Mouse (Mus musculus) adrenal gland, adult 2 months (tissue): ENCODE measurements around the gene Ankrd45. TPM values are rescaled to one million over a fixed set of nuclear protein-coding genes. Genes with fewer than 3 reads are reported as not detected.
"Not testable (repeated sequence)": the region's sequence is repeated elsewhere in the genome, so short reads cannot be mapped to it uniquely, and the experiment has no call there.

Source experiments
- DNase-seq: peaks from one replicate; pipeline ENCODE4 v3.0.0; 2021
- polyA plus RNA-seq: library from polyadenylated mRNA; depleted of rRNA; stranded (reverse); fragments of >200 nt; gene quantifications from 2 replicates; pipeline ENCODE4 v1.2.3, GENCODE M21; 2012; rRNA removed
- total RNA-seq, 2 experiments: library from RNA; stranded (reverse); gene quantifications; 2 replicates each; pipeline ENCODE4 v1.2.3; 2021

Gene Ankrd45
- total and polyA plus RNA-seq, 3 experiments, result 0.37 to 8.3 (median 4.4) TPM

DNA sequence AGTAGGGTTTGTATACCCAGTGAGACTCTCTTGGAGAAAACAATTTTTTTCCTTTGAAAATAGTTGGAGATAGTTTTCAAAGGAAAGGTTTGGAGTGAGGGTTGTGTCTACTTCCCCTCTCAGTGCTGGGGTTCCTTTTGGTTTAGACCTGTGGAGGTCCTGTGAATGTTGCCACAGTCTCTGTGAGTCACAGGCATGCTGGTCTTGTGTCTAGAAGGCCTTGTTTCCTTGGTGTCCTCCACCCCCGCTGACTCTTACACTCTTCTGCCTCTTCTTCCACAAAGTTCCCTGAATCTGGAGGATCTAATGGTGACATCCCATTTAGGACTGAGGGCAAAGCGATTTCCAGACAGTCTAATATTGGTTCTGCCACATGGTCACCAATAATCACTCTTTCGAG lies 42.9 kb downstream of the Ankrd45 start:
- DNase-seq, result peak; percentile 68

DNA sequence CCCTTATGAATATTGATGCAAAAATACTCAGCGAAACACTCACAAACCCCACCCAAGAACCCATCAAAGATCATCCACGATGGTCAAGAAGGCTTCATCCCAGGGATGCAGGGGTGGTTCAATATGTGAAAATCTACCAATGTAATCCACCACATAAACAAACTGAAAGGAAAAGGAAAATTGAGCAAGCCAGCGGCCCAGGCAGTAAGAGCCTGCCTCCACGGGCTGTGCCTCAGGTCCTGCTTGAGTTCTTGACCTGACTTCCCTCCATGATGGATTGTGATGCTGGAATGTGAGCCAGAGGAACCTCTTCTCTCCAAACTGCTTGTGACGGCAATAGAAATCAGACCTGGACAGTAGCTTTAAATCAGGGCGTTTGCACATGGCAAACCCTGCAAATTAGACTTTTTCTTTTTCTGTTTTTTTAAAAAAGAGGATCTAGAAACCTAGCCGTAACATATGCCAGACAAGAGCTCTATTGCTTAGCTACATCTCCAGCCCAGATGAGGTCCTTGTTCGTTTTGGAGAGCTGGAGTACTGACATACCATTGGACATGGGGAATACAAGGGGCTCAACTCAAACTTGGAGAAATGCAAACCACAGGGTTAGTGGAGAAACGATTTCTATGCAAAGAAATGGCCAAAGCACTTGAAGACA lies 47.9 kb downstream of the Ankrd45 start:
- no peak for DNase-seq

DNA sequence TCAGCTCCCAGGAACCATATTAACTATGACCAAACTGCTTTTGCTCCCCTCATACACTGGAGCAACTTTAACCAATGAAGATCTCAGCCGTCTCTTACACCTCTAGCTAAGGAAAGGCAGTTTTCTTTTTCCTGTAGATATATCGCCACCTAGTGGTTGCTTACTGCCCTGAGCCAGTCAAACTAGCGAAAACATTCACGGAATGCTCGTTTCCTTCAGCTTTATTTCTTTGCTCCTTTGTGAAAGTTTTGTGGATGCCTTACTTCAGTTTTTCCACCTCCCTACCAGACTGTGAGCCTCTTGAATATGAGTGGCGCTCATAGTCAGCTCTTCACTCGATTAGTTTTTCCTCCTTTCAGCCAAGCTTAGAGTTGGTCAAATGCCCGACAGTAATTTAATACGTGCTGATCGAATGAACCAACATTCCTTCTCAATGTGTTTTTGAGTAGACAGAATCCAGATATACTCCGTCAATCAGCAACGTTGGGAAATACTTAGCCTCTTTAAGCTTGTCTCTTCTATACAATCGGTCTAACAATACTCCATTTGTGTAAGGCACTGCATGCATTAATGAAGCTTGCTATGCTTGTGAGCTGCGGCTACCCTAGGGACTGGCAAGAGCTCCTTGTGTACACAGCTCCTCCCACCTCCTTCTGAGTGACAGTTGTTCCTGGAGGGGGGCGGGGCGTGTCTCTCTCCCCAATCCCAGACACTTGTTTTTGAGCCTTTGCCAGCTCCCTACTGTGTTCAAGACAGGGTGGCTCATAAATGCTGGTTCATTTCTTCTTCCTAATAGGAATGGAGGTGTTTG lies 53.3 kb downstream of the Ankrd45 start:
- DNase-seq, result peak; percentile 89

DNA sequence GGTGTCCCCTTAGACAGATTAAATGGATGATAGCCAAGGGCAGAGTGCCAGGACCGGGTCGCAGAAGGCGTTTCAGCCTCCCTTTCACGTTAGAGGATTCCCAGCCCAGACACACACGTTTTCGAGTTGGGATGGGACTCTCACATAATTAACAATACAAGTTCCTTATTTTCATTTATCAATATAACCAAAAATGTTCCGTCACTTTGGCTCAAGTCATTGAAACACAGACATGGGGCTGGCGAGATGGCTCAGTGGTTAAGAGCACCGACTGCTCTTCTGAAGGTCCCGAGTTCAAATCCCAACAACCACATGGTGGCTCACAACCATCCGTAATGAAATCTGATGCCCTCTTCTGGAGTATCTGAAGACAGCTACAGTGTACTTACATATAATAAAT lies 53.9 kb downstream of the Ankrd45 start:
- DNase-seq, result not testable (repeated sequence)

GRCm38 (mm10) chr1:161199856-161200255 lies 57.4 kb downstream of the Ankrd45 start:
- no peak for DNase-seq

GRCm38 (mm10) chr1:161214465-161214864 lies 72.0 kb downstream of the Ankrd45 start:
- DNase-seq, result peak; percentile 25

- DNase-seq, result no peak
These were observed 77.3 kb downstream of the Ankrd45 start for GRCm38 (mm10) chr1:161219816-161220215.

Other genes starting within 250 kb of the Ankrd45 start
- gene Rc3h1, start 236.3 kb upstream of the Ankrd45 start, total RNA-seq, result 10 to 100 TPM; 32.7 to 54.3 TPM
- gene Rc3h1, start 236.3 kb upstream of the Ankrd45 start, polyA plus RNA-seq, result 9.6 and 12.6 TPM in 2 replicates
- gene Serpinc1, start 164.1 kb upstream of the Ankrd45 start, total RNA-seq, result 1 to 10 TPM in 1 of 2 experiments, under 1 TPM in 1; 0.62 to 9.3 TPM
- gene Serpinc1, start 164.1 kb upstream of the Ankrd45 start, polyA plus RNA-seq, result 0.42 and 5.0 TPM in 2 replicates
- gene Zbtb37, start 107.8 kb upstream of the Ankrd45 start, total RNA-seq, result 10 to 100 TPM; 13.1 to 16.0 TPM
- 0.45 and 0.57 TPM in 2 replicates for gene Zbtb37, start 107.8 kb upstream of the Ankrd45 start, polyA plus RNA-seq
- gene Dars2, start 72.0 kb upstream of the Ankrd45 start, total RNA-seq, result 10 to 100 TPM; 26.5 to 27.4 TPM
- gene Dars2, start 72.0 kb upstream of the Ankrd45 start, polyA plus RNA-seq, result 6.9 and 11.5 TPM in 2 replicates
- gene Cenpl, start 72.0 kb upstream of the Ankrd45 start, total RNA-seq, result 1 to 10 TPM; 1.8 to 2.5 TPM
- 0.19 and 0.35 TPM in 2 replicates for gene Cenpl, start 72.0 kb upstream of the Ankrd45 start, polyA plus RNA-seq
- 10 to 100 TPM; 14.1 to 17.2 TPM for gene Klhl20, start 11.2 kb upstream of the Ankrd45 start, total RNA-seq
- gene Klhl20, start 11.2 kb upstream of the Ankrd45 start, polyA plus RNA-seq, result 2.9 and 4.4 TPM in 2 replicates
- gene Tex50, start 16.6 kb downstream of the Ankrd45 start, total RNA-seq, result not detected
- not detected in 2 replicates for gene Tex50, start 16.6 kb downstream of the Ankrd45 start, polyA plus RNA-seq
- 100 to 1,000 TPM; 283 to 597 TPM for gene Prdx6, start 108.5 kb downstream of the Ankrd45 start, total RNA-seq
- 103 and 130 TPM in 2 replicates for gene Prdx6, start 108.5 kb downstream of the Ankrd45 start, polyA plus RNA-seq